Mouse (Mus musculus) neural tube, embryonic 15.5 days (tissue): ENCODE measurements around the gene Anapc15-ps. TPM values are rescaled to one million over a fixed set of nuclear protein-coding genes. Genes with fewer than 3 reads are reported as not detected.
A peak's percentile ranks its signal among the peaks of the same experiment; 100 is the strongest.

Source experiments
- ATAC-seq: fragments of 200-750 bp; cut with Nextera tagmentation; 2 replicates; pipeline ENCODE4 v1.8.0; 2017; ENCODE audit warnings: mild to moderate bottlenecking, moderate TSS enrichment, moderate library complexity; ENCODE audit not compliant: low FRiP score
- H3K27ac ChIP-seq: fragments of 300-500 bp; sonication (generic); replicated peaks from 2 replicates; pipeline ENCODE4 v1.5.1; 2015; ENCODE audit warnings: mild to moderate bottlenecking, inconsistent platforms
- H3K27me3 ChIP-seq: fragments of 300-500 bp; sonication (generic); replicated peaks from 2 replicates; pipeline ENCODE4 v1.6.1; 2015; ENCODE audit warnings: inconsistent platforms
- H3K36me3 ChIP-seq: fragments of 300-500 bp; sonication (generic); 2 replicates; pipeline ENCODE4 v1.6.1; 2015; ENCODE audit warnings: inconsistent platforms
- H3K4me1 ChIP-seq: fragments of 300-500 bp; sonication (generic); 2 replicates; pipeline ENCODE4 v1.6.1; 2015; ENCODE audit warnings: inconsistent platforms
- H3K4me2 ChIP-seq: fragments of 300-500 bp; sonication (generic); 2 replicates; pipeline ENCODE4 v1.6.1; 2015; ENCODE audit warnings: inconsistent platforms, mild to moderate bottlenecking, moderate library complexity
- H3K4me3 ChIP-seq: fragments of 300-500 bp; sonication (generic); replicated peaks from 2 replicates; pipeline ENCODE4 v1.5.1; 2015; ENCODE audit warnings: mild to moderate bottlenecking, inconsistent platforms
- H3K9ac ChIP-seq: fragments of 300-500 bp; sonication (generic); replicated peaks from 2 replicates; pipeline ENCODE4 v1.6.1; 2015; ENCODE audit warnings: mild to moderate bottlenecking, inconsistent platforms
- H3K9me3 ChIP-seq: fragments of 300-500 bp; sonication (generic); replicated peaks from 2 replicates; pipeline ENCODE4 v1.6.1; 2016; ENCODE audit warnings: inconsistent platforms
- WGBS: fragments of 180-500 bp; shearing (Covaris S2); methylation state at CpG from one replicate; pipeline ENCODE4 v1.1.7; 2015; ENCODE audit warnings: mixed read lengths; 5-methylcytosine and 5-hydroxymethylcytosine counted together
- polyA plus RNA-seq: library from polyadenylated mRNA; unstranded; fragments of >200 nt; fragmentation: Nextera tagmentation; extraction: Ambion mirVana; gene quantifications from 2 replicates; pipeline ENCODE4 v1.2.1, GENCODE M21; 2015

The Anapc15-ps gene
- polyA plus RNA-seq, 1 experiment from 2014 or later = not detected

DNA sequence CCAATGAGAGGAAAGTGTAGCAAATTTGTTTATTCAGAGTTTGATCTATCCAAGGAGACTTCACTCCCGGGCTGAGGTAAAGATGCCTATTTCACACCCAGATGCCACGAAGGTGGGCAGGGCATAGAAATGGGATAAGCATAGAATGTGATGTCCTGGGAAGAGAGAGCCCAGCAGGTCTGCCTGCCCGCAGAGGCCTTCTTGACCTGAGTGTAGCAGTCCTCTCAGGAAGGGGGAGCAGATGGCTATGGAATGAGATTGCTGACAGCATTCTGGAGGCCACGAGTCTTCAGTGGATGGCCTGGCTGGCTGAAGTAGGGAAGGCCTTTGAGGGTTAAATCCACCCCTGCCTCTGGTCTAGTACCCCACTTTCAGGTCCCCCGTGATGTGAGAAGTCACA is 5.9 kb upstream of the Anapc15-ps start:
- Histone ChIP-seq H3K27me3 (no peaks in the 10 kb centered on the region), H3K27ac (no peak overlapping the region), H3K4me3 (no peak overlapping the region), H3K4me2 (no peak overlapping the region), H3K9me3 (no peaks in the 10 kb centered on the region), H3K36me3 (no peaks in the 10 kb centered on the region), H3K9ac (no peak overlapping the region), H3K4me1 (peaks cover 14% of the 10 kb centered on the region)
- no peak for ATAC-seq
- 85% methylated on average over 5 of the region's 5 CpGs for WGBS

DNA sequence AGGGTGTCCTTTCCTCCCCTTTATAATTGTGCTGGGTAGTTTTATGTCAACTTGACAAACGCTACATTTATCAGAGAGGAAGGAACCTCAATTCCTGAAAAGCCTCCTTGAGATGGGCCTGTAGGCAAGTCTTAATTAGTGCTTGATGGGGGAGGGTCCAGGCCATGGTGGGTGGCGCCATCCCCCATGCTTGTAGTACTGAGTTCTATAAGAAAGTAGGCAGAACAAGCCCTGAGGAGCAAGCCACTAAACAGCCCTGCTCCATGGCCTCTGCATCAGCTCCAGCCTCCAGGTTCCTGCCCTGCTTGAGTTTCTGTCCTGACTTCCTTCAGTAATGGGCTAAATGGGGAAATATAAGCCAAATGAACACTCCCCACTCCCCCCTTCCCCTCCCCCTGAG is 5.4 kb upstream of the Anapc15-ps start:
- Histone ChIP-seq H3K27ac (no peak overlapping the region), H3K9ac (no peak overlapping the region), H3K4me3 (no peak overlapping the region), H3K9me3 (no peaks in the 10 kb centered on the region), H3K27me3 (no peaks in the 10 kb centered on the region), H3K36me3 (no peaks in the 10 kb centered on the region), H3K4me1 (peaks cover 14% of the 10 kb centered on the region), H3K4me2 (no peak overlapping the region)
- ATAC-seq = no peak
- WGBS = 94% methylated on average over 2 of the region's 2 CpGs

DNA sequence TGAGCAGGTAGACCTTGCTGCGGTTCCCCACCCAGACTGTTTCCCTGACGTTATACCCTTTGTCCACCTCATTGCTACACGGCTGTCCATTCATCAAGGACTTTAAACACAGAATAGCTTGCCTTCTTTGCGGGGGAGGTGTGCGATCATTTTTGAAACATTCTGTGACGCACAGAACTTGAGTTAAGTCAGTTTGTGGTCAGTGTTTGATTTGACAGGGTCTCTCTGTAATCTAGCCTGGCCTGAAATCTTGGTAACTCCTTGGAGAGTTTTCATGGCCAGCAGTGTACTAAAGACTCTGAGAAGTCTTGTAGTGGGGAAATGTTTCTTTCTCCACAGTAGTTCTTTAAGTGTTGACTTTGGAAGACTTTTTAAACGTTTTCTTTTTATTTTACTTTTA is 5.0 kb upstream of the Anapc15-ps start:
- Histone ChIP-seq H3K4me3 (no peak overlapping the region), H3K9me3 (no peaks in the 10 kb centered on the region), H3K4me1 (peaks cover 14% of the 10 kb centered on the region), H3K27ac (no peak overlapping the region), H3K4me2 (peak overlapping the region; percentile 39; the same call in 1 of the 2 replicates), H3K27me3 (no peaks in the 10 kb centered on the region), H3K36me3 (no peaks in the 10 kb centered on the region), H3K9ac (no peak overlapping the region)
- no peak for ATAC-seq
- WGBS = 69% methylated on average over 7 of the region's 7 CpGs

DNA sequence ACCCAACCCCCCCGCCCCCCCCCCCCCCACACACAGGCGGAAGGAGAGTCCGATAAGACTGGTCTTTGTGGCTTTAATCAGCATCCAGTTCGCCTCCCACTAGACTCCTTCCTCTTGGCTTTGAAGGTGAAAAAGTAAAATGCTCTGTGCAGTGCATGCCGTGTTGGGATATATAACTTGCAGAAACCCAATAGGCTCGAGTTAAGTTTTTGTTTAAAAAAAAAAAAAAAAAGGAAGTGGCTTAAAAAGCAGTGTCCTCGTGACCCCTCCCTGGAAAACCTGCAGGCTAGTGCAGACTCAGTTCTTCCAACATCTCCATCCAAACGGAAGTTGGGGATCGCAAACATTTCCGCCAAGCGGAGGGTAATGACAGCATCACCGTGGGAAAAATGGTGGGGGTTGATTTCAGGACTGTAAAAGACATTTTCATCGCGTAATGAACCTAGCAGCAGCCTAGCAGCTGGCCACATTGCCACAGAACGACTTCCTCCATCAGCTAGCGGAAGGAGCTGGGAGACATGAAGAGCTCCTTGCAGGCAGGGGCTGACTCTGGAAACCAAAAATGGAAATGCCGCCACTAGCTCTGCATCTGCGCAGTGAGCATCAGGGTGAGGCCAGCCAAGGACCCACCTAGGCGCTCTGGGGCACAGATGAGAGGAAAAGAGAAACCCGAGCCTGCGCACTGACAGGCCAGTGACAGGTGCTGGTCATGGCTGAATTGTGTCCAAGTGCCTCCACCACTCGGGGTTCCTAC is 4.3 kb upstream of the Anapc15-ps start:
- Histone ChIP-seq H3K27me3 (no peaks in the 10 kb centered on the region), H3K4me1 (peaks cover 14% of the 10 kb centered on the region), H3K4me2 (peak overlapping the region; percentile 39), H3K36me3 (no peaks in the 10 kb centered on the region), H3K4me3 (peak overlapping the region; percentile 8; the same call in 1 of the 2 replicates), H3K9ac (no peak overlapping the region), H3K27ac (0 out of 2 replicates have a peak overlapping the region, but pooled peaks have one; percentile 51), H3K9me3 (no peaks in the 10 kb centered on the region)
- ATAC-seq = no peak
- 57% methylated on average over 22 of the region's 22 CpGs for WGBS

DNA sequence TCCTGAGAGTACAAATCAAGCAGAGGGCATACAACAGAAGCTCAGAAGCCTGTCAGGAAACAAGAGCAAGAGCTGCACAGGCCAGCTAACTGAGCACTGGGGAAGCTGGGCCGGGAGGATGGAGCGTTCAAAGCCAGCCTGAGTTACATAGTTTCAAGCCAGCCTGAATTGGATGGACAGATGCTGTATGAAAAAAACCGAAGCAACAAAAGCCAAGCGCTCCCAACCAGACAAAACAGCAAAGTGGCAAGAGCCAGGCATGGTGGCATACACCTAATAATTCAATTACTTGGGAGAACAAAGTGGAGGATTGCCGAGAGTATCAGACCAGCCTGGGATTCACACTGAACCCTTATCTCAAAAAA is 3.7 kb upstream of the Anapc15-ps start:
- Histone ChIP-seq H3K4me2 (no peak overlapping the region), H3K36me3 (no peaks in the 10 kb centered on the region), H3K9me3 (no peaks in the 10 kb centered on the region), H3K27ac (no peak overlapping the region), H3K4me1 (peaks cover 14% of the 10 kb centered on the region), H3K4me3 (no peak overlapping the region), H3K9ac (no peak overlapping the region), H3K27me3 (no peaks in the 10 kb centered on the region)
- no peak for ATAC-seq
- WGBS = 72% methylated on average over 5 of the region's 5 CpGs

DNA sequence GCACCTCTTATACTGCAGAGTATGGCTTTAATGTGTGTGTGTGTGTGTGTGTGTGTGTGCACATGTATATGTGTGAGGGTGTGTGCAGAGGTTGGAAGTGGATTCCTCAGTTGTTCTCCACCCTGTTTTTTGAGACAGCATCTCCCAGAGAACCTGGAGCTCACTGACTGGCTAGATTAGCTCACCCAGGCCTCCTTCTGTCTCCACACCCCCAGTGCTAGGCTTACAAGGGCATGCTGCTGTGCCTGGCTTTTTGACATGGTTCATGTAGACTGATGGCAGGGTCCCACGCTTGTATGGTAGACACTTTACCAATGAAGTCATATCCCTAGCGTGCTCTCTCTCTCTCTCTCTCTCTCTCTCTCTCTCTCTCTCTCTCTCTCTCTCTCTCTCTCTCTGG is 3.1 kb upstream of the Anapc15-ps start:
- Histone ChIP-seq H3K4me2 (no peak overlapping the region), H3K36me3 (no peaks in the 10 kb centered on the region), H3K4me3 (no peak overlapping the region), H3K27me3 (no peaks in the 10 kb centered on the region), H3K27ac (no peak overlapping the region), H3K4me1 (peaks cover 14% of the 10 kb centered on the region), H3K9me3 (no peaks in the 10 kb centered on the region), H3K9ac (no peak overlapping the region)
- 95% methylated on average over 2 of the region's 2 CpGs for WGBS
- ATAC-seq = no peak

DNA sequence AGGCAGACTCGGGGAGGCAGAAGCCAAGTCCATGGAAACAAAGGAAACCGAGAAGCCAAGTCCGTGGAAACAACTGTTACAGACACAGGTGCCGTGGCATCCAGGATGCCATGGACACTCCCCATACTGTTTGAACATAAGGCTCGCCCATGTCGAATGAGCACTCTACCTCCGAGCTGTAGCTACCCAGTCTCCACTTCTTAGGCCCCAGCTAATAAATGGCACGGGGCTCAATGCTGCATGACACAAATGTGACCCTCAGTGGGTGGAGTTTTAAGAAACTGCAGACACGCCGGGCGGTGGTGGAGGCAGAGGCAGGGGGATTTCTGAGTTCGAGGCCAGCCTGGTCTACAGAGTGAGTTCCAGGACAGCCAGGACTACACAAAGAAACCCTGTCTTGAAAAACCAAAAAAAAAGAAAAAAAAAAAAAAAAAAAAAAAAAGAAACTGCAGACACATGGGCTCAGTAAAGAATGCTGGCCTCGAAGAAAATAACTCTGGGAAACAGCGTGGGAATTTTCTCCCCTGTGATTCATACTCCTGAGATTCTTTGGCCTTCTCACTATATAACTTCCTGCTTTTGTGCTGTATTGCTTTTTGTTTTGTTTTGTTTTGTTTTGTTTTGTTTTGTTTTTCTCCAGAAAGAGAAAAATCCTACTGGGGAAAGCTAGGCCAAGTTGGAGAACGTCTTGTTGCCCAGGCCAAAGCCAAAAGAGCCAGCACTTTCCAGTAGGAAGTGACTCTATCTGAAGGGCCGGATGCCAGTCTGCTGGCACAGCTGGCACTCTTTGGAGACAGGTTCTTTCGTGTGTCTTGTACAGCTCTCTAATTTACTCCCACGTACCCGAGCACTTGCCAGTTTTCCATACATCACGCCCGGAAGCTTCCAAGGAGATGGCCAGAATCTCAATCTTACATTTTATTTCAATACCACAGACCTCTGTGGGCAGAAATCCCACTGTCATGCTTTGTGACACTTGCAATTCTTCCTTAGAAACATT is 2.2 kb downstream of the Anapc15-ps start:
- Histone ChIP-seq H3K27me3 (no peaks in the 10 kb centered on the region), H3K9ac (no peak overlapping the region), H3K27ac (no peak overlapping the region), H3K4me2 (no peak overlapping the region), H3K36me3 (no peaks in the 10 kb centered on the region), H3K4me1 (no peaks in the 10 kb centered on the region), H3K4me3 (no peak overlapping the region), H3K9me3 (no peaks in the 10 kb centered on the region)
- WGBS = 85% methylated on average over 21 of the region's 21 CpGs
- ATAC-seq = no peak

DNA sequence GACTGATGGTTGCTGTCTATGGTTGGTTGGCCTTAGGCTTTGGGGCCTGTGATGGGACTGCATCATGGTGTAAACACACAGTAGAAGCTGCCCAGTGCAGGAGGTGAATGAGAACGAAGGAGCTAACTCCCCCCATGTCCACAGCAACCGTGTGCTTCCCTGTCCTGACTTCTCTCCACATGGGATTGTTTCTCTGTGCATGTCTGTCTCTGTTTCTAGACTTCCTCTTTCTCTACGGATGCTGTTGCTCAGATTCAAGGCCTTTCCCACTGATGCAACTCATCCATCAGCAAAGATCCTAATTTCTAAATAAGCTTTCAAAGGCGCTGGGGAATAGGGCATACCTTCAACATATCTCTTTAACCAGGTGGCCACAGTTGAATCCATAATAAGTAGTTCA is 3.4 kb downstream of the Anapc15-ps start:
- Histone ChIP-seq H3K4me3 (no peak overlapping the region), H3K27ac (no peak overlapping the region), H3K4me2 (no peak overlapping the region), H3K9me3 (no peaks in the 10 kb centered on the region), H3K27me3 (no peaks in the 10 kb centered on the region), H3K36me3 (no peaks in the 10 kb centered on the region), H3K9ac (no peak overlapping the region), H3K4me1 (no peaks in the 10 kb centered on the region)
- WGBS = 96% methylated on average over 4 of the region's 4 CpGs
- ATAC-seq = no peak

DNA sequence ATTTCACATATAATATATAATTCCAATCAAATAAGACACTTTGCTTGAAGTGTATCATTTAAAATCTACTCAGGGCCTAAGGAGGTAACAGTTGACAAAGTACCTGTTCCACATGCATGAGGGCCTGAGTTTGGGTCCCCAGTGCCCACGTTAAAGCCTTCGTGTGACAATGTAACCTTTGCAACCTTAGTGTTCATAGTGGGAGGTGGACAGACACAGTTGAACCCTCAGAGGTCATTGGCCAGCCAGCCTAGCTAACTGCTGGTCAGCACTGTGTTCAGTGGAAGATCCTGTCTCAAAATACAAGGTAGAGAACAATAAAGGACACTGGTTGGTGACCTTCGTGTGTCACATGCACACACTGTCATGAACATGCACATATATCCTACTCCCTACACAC is 4.2 kb downstream of the Anapc15-ps start:
- no peaks in the 10 kb centered on the region for H3K36me3 ChIP-seq
- no peaks in the 10 kb centered on the region for H3K27me3 ChIP-seq
- ATAC-seq = no peak
- H3K9me3 ChIP-seq = no peaks in the 10 kb centered on the region
- H3K4me3 ChIP-seq = no peak overlapping the region
- no peak overlapping the region for H3K9ac ChIP-seq
- H3K27ac ChIP-seq = no peak overlapping the region
- WGBS = 97% methylated on average over 3 of the region's 3 CpGs
- H3K4me1 ChIP-seq = no peaks in the 10 kb centered on the region
- H3K4me2 ChIP-seq = no peak overlapping the region

DNA sequence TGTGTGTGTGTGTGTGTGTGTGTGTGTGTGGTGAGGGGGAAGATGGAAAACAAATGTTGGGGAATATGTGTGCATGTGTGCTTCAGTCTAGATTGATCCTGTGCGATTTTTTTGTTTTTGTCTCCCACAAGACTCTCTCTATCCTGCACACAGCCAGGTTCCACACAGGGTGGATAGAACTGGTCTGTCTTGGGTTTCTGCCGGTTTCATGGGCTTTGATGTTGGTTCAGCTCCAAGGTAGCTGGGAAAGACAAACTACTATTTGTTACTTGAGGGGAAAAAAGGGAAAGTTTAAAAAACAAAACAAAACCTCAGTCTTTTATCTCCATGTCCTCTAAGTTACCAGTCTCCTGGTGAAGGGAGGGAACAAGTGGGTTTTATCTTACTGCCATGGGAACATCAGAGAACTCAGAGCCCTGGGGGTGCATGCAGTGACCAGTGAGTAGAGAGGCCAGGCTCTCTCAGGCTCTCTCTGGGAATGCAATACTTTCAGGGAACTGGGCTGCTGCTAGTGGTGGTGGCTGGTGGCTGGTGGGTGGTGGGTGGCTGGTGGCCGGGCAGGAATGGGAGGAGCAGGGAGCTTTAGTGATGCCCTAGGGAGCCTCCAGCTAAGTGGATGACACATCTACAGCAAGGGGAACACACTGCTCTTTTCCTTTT is 5.8 kb downstream of the Anapc15-ps start:
- H3K27me3 ChIP-seq = no peaks in the 10 kb centered on the region

DNA sequence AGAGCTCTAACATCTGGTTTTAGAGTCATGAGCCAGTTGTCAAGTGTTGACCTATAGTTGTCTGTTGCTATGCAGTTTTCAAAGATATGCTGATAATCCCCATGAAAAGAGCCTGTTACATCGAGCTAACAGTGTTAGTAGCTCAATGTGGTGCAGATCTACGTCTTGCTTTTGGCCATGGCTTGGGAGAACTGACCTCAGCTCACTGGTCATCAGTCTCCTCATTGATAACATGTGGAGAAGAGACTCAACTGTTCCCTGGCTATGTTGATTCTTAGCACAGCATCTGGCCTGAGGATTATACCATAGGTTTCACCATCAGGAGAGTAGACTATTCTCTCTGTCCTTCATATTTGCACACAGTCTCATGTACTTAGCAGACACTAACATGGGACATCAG is 6.5 kb downstream of the Anapc15-ps start:
- Histone ChIP-seq H3K4me2 (no peak overlapping the region), H3K36me3 (no peaks in the 10 kb centered on the region), H3K27ac (no peak overlapping the region), H3K4me1 (no peaks in the 10 kb centered on the region), H3K9ac (no peak overlapping the region), H3K9me3 (0 out of 2 replicates have a peak, but pooled peaks cover 3% of the 10 kb centered on the region), H3K27me3 (no peaks in the 10 kb centered on the region), H3K4me3 (no peak overlapping the region)
- WGBS = 80% methylated on average over 2 of the region's 2 CpGs
- no peak for ATAC-seq

More for the DNA sequence above, 5.8 kb downstream of the Anapc15-ps start:
- Histone ChIP-seq H3K9me3 (0 out of 2 replicates have a peak, but pooled peaks cover 3% of the 10 kb centered on the region), H3K4me1 (no peaks in the 10 kb centered on the region), H3K4me2 (no peak overlapping the region), H3K4me3 (no peak overlapping the region), H3K9ac (no peak overlapping the region), H3K27ac (no peak overlapping the region), H3K36me3 (no peaks in the 10 kb centered on the region)
- no peak for ATAC-seq
- 71% methylated on average over 3 of the region's 3 CpGs for whole genome bisulfite sequencing
